Mouse (Mus musculus) CH12F3 (cell line): ENCODE data around the gene Syn3.

Experiments used
- in situ Hi-C: fragments of 300-500 bp; cut with MboI; formaldehyde crosslinking; loops from 2 replicates; pipeline ENCODE4 v1.14.3; 2020; ENCODE audit warnings: low sequenced_read_pairs

Syn3 gene

DNA sequence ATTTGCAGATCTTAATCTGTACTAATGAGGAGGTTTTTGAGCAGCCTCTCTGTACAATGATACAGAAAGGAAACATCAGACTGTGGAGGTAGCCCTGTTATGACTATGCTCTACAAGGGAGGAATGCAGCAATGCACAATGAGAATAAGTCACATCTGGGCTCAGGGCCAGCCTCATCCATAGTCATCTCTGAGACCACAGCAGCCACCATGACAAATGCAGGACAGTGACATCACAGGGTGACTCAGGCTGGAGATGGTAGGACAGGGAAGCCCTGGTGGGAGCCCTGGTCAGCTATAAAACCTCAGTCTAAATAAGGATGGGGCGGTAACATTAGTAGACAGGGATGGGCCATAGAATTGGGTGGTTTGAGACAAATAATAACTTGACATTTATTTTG lies 327.4 kb downstream of the Syn3 start:
- in situ Hi-C loops, result no loop called here

GRCm38 (mm10) chr10:86168084-86168483 lies 330.6 kb downstream of the Syn3 start:
- in situ Hi-C loops, result no loop called here

DNA sequence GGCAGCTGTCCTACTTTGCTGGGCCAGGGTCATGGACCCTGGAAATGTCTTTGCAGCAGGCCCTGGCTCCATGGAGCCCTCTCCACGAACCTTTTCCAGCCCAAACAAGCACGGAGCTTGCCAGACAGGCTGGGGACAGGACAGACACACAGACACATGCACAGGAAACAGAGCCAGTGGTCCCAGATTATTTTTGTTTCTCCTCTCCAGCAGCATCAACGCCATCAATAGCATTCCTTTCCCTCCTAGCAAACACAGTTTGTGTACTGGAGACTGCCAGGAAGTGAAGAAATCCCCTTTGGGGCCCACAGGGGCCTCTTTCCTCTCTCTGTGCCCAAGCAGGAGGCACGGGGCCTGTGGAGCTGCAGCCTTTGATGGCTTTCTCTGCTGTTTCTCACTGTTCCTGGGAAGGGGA lies 331.8 kb downstream of the Syn3 start:
- in situ Hi-C loops, result no loop called here

GRCm38 (mm10) chr10:86164098-86164497 lies 334.6 kb downstream of the Syn3 start:
- in situ Hi-C loops, result no loop called here

DNA sequence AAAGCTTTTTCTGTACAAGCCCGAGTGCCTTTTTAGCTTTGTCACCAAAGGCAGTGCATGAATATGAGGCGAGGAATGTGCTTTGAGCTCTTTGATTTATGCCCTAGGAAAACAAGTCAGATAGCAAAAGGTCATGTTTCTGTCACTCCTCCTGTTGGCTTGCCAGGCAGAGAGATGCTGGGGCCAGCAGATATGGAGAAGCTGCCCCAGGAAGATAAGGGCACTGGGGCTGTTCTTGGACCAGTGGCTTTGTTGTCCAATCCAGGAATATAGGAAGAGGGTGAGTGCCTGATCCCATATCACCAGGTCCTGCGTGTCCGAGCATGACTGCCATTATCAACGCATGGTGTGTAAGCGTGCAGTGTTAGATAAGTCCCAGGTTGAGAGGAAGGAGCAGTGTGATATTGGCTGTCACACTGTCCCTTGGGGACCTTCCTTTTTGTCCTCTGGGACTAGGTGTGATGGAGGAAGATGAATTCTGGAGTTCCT lies 336.9 kb downstream of the Syn3 start:
- in situ Hi-C loops, result no loop called here

DNA sequence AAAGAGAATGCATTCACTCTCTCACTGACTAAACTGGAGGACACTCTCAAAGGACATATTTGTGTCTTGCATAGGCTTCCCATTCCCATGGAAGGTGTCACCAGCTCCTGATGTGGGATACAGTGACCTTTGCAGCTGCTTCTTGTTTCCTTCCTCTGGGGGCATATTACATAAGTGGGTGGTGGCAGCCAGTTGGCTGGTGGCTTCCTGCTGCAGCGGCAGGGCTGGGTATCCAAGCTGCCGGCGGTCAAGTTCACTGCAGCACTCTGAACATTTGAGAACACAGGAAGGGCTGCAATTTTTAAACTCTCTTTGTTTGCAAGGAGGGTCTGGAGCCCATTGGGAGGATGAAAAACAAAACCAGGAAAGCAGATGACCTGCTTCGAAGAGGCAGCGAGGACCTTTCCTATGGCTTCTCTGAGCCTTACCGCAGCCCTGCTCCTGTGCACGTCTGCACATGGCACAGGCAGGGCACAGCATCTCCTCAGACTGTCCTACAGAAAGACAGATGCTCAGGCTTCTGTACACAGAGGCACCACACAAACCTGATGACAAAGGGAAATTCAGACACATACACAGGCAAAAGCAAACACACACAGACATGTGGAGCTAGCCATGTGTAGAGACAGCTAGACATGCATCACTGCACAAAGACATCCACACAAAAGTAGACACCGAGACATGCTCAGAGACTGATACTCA lies 340.3 kb downstream of the Syn3 start:
- in situ Hi-C loops, result no loop called here

DNA sequence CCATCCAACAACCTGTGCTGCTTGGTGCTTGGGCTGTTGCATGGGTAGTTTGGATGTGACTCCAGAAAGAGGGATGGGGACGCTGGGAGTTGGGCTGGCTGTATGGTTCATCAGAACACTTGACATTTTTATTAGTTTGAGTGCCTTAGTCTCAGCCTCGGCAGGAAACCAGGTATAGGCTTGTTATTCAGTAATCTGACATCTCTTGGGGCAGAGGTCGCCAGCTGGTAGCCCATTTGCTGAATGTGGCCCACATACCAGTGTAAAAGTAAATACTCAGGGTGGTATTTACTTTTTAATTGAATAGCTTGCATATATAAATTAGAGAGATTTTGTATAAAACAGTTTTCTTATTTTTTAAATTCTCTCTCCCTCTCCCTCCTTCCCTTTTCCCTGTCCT lies 343.4 kb downstream of the Syn3 start:
- in situ Hi-C loops, result no loop called here

GRCm38 (mm10) chr10:86153221-86153620 lies 345.5 kb downstream of the Syn3 start:
- in situ Hi-C loops, result no loop called here

GRCm38 (mm10) chr10:86151357-86151756 lies 347.3 kb downstream of the Syn3 start:
- in situ Hi-C loops, result no loop called here

DNA sequence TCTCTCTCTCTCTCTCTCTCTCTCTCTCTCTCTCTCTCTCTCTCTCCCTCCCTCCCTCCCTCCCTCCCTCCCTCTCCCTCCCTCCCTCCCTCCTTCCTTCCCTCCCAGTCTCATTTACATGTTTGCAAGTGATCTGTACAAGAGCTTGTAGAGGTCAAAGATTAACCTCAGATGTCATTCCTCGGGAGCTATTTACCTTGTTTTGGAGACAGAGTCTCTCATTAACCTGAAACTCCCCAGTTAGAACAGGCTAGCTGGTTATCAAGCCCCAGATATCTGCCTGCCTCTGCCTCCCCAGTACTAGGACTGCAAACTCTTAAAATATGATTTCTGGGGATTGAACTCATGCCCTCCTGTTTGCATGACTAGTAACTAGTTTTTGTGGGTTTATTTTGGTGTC lies 348.6 kb downstream of the Syn3 start:
- in situ Hi-C loops, result no loop called here

- in situ Hi-C loops, result no loop called here
Measured at GRCm38 (mm10) chr10:86149029-86149818, 349.5 kb downstream of the Syn3 start.

GRCm38 (mm10) chr10:86139061-86139681 lies 359.5 kb downstream of the Syn3 start:
- in situ Hi-C loops, result no loop called here

DNA sequence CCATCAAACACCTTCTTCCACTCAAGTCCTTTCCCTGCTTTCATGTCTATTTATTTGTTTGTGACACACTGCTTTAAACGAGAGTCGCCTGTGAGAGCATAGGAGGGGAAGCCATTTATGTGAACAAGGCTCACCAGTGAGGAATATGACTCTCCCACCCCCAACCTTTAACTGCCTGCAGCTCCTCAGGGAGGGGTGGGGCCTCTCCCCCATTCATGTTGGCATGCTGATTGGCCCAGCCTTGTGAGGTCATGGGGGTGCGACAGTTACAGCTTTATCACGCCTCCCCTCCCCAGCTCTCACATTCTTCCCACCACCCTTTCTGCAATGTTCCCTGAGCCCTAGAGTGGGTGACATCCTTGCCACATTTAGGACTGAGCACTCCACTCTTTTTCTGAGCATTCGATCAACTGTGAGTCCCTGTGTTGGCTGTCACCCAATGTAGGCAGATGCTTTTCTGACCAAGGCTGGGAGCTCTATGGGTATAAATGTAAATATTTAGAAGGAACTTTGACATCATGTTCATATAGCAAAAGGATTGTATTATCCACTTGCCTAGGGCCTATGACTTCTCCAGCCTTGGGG lies 361.0 kb downstream of the Syn3 start:
- in situ Hi-C loops, result no loop called here

DNA sequence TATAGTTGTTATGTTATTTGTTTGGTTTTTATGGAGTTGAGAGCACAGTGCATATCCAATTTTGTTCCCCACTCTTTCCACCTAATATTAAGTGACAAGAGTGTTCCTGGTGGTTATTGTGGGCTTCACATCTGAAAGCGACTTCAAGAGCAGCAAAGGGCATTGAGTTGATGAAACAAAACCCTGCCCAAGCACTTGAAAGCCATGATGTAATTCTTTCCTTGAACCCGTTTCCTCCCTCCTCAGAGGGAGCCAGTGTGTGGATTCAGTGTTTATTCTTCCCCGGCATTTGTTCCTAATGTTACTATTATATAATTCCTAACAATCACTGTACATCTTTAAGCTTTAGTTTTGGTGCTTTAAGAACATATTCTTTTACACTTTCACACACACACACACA lies 361.6 kb downstream of the Syn3 start:
- in situ Hi-C loops, result no loop called here

- in situ Hi-C loops, result no loop called here
Measured at GRCm38 (mm10) chr10:86136249-86136648, 362.4 kb downstream of the Syn3 start.

DNA sequence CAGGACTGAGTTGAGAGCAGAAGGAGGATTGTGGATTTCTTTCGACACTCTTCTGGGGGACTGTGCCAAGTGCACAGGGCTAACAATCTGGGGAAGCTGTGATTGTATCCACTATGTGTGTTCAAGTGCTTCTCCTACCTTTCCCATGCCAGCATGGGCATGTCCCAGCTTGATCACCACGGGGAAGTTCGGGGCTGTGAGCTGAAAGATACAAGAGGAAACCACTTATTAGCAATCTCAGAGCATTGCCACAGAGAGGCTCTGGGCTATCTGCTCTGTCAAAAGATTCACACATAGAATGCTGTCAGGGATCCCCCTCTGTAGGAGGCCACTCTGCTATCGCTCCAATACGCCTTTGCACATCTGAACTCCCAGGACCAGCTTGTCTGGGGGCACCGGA lies 363.8 kb downstream of the Syn3 start:
- in situ Hi-C loops, result no loop called here

GRCm38 (mm10) chr10:86134336-86134735 lies 364.4 kb downstream of the Syn3 start:
- in situ Hi-C loops, result no loop called here

GRCm38 (mm10) chr10:86132420-86132956 lies 366.2 kb downstream of the Syn3 start:
- in situ Hi-C loops, result no loop called here

GRCm38 (mm10) chr10:86129046-86129445 lies 369.6 kb downstream of the Syn3 start:
- in situ Hi-C loops, result no loop called here

DNA sequence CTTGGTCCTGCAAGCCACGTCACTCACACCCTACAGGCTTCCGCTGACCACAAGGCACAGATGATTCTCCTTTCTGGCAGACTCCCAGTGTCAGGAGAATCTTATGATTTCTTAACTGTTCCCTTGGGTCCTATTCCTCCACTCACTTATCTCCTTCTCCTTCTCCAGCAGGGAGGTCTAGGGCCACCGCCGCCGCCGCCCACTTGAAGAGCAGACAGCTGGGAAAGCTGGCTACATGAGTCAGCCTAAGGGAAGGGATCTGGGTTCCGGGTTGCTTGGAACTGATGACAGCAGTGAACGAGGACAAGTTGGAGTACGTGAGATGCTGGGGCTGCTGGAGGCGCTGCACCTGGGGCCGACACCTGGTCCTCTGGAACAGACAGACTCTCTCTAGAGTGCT lies 372.2 kb downstream of the Syn3 start:
- in situ Hi-C loops, result no loop called here

DNA sequence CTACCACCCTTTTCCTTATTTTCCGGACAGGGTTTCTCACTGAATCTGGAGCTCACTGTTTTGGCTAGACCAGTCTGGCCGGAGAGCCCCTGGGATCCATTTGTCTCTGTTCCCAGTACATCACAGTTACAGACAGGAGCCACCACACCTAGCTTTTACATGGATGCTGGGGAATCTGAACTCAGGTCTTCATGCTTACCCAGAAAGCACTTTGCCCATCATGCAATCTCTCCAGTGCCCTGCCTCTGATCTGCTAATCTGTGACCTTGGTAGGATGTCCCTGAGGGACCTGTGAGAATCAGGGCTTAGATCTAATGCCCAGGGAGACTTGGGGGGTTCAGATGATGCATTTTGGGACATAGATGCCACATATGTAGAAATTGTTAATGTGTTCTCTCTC lies 373.3 kb downstream of the Syn3 start:
- in situ Hi-C loops, result no loop called here
